ENCODE assay signal across 8 mouse cellular contexts in genomic region chr12:12260979-12261960, GRCm38 (mm10). TPM values are rescaled to one million over a fixed set of nuclear protein-coding genes. Genes with fewer than 3 reads are reported as not detected.
A peak's percentile ranks its signal among the peaks of the same experiment; 100 is the strongest.
DNase-seq lines count a peak whose midpoint lies in the region; ATAC-seq and TF ChIP-seq lines count a peak whose summit lies in the region.

No protein-coding gene starts in this region.

- WGBS in neural tube, embryonic 11.5 days = 74% methylated on average over 9 of the region's 9 CpGs
- WGBS in intestine, postnatal 0 days = 65% methylated on average over 9 of the region's 9 CpGs
- WGBS in stomach, embryonic 14.5 days = 57% methylated on average over 9 of the region's 9 CpGs

- no peak for TF ChIP-seq CTCF in intestine, postnatal 0 days (IDR thresholded peaks at IDR 0.05; ENCODE audit: low read depth)

- H3K9me3 ChIP-seq in neural tube, embryonic 11.5 days (ENCODE audit: control insufficient read depth, low read length) = no peaks in the 10 kb centered on the region
- no peaks in the 10 kb centered on the region for H3K9me3 ChIP-seq in intestine, postnatal 0 days (ENCODE audit: control insufficient read depth)
- no peaks in the 10 kb centered on the region for H3K9me3 ChIP-seq in stomach, embryonic 14.5 days (ENCODE audit: control insufficient read depth, low read depth, low read length)

- peak; percentile 18 for DNase-seq in adrenal gland, adult 8-10 months
- DNase-seq in adrenal gland, postnatal 14 days = no peak
- no peak for DNase-seq in neural tube, embryonic 11.5 days (ENCODE audit: low spot score)
- DNase-seq in neural tube, embryonic 10.5 days (ENCODE audit: extremely low spot score, low spot score) = no peak
- DNase-seq in right cerebral cortex, postnatal 36 days (ENCODE audit: low spot score in 2 of 2) = no peak
- DNase-seq in spleen, adult 18-20 months = no peak

- H3K36me3 ChIP-seq in neural tube, embryonic 11.5 days (ENCODE audit: control insufficient read depth, insufficient read depth, low read length) = no peaks in the 10 kb centered on the region
- no peaks in the 10 kb centered on the region for H3K36me3 ChIP-seq in intestine, postnatal 0 days (ENCODE audit: control insufficient read depth, insufficient read depth)
- no peaks in the 10 kb centered on the region for H3K36me3 ChIP-seq in stomach, embryonic 14.5 days (ENCODE audit: control insufficient read depth, insufficient read depth, low read length)

- no peaks in the 10 kb centered on the region; the same call in 1 of the 2 replicates for H3K27me3 ChIP-seq in neural tube, embryonic 11.5 days (ENCODE audit: control insufficient read depth, insufficient read depth, low read length)
- no peaks in the 10 kb centered on the region for H3K27me3 ChIP-seq in intestine, postnatal 0 days (replicated peaks; ENCODE audit: control insufficient read depth, insufficient read depth, low read length)
- H3K27me3 ChIP-seq in stomach, embryonic 14.5 days (ENCODE audit: control insufficient read depth, insufficient read depth, low read length) = no peaks in the 10 kb centered on the region

- H3K4me2 ChIP-seq in neural tube, embryonic 11.5 days (ENCODE audit: low read depth) = peak overlapping the region; percentile 80
- peak overlapping the region; percentile 87 for H3K4me2 ChIP-seq in intestine, postnatal 0 days (replicated peaks; ENCODE audit: low read depth)
- peak overlapping the region; percentile 87 for H3K4me2 ChIP-seq in stomach, embryonic 14.5 days (replicated peaks; ENCODE audit: low read depth, low read length)

- H3K4me1 ChIP-seq in neural tube, embryonic 11.5 days (ENCODE audit: control insufficient read depth, insufficient read depth, low read length) = peaks cover 10% of the 10 kb centered on the region; the same call in 1 of the 2 replicates
- no peaks in the 10 kb centered on the region for H3K4me1 ChIP-seq in intestine, postnatal 0 days (replicated peaks; ENCODE audit: control insufficient read depth, insufficient read depth, low read length)
- H3K4me1 ChIP-seq in stomach, embryonic 14.5 days (ENCODE audit: control insufficient read depth, insufficient read depth, low read length) = peaks cover 17% of the 10 kb centered on the region; the same call in 1 of the 2 replicates

- H3K27ac ChIP-seq in neural tube, embryonic 11.5 days (ENCODE audit: low read depth, low read length) = no peak overlapping the region
- H3K27ac ChIP-seq in intestine, postnatal 0 days (ENCODE audit: low read depth, low read length) = no peak overlapping the region
- no peak overlapping the region for H3K27ac ChIP-seq in stomach, embryonic 14.5 days (ENCODE audit: low read length)

- H3K9ac ChIP-seq in neural tube, embryonic 11.5 days (ENCODE audit: low read length) = no peak overlapping the region
- no peak overlapping the region for H3K9ac ChIP-seq in intestine, postnatal 0 days (ENCODE audit: low read depth, low read length)
- no peak overlapping the region for H3K9ac ChIP-seq in stomach, embryonic 14.5 days (replicated peaks; ENCODE audit: low read depth, low read length)

- H3K4me3 ChIP-seq in neural tube, embryonic 11.5 days (ENCODE audit: low read depth, low read length) = peak overlapping the region; percentile 67; the same call in 1 of the 2 replicates
- H3K4me3 ChIP-seq in intestine, postnatal 0 days (ENCODE audit: low read depth, low read length) = no peak overlapping the region
- H3K4me3 ChIP-seq in stomach, embryonic 14.5 days (ENCODE audit: low read depth, low read length) = no peak overlapping the region

- peak; percentile 21; the same call in 1 of the 2 replicates for ATAC-seq in neural tube, embryonic 11.5 days (ENCODE audit: insufficient read depth, low FRiP score, low TSS enrichment)
- ATAC-seq in intestine, postnatal 0 days = no peak
- ATAC-seq in stomach, embryonic 14.5 days (ENCODE audit: insufficient number of reproducible peaks, insufficient read depth, low FRiP score, low read depth) = peak; percentile 7; the same call in 1 of the 2 replicates

RNA-seq across cellular contexts. Expression of gene Fam49a, which starts 0.7 kb away (rescaled TPM):
- 10 to 100 TPM; 18.2 to 25.3 (median 21.5) TPM for total RNA-seq in adrenal gland, adult 8-10 months (2022)
- total RNA-seq in adrenal gland, postnatal 14 days (2021) = 22.0 and 27.3 TPM in 2 replicates
- polyA plus RNA-seq in neural tube, embryonic 11.5 days (2014; fragmentation: Nextera tagmentation; extraction: Ambion mirVana) = 34.4 and 35.7 TPM in 2 replicates
- polyA plus RNA-seq in intestine, postnatal 0 days (2015; fragmentation: Nextera tagmentation; extraction: Ambion mirVana) = 4.2 and 4.4 TPM in 2 replicates
- 16.4 and 19.9 TPM in 2 replicates for polyA plus RNA-seq in stomach, embryonic 14.5 days (2014; fragmentation: Nextera tagmentation; extraction: Ambion mirVana)
